Mouse (Mus musculus): ENCODE results near the gene Selp. TPM values are rescaled to one million over a fixed set of nuclear protein-coding genes. Genes with fewer than 3 reads are reported as not detected.

Selp gene
- total and polyA plus RNA-seq, 2 experiments from 2014 or later, result not detected

GRCm38 (mm10) chr1:164151387-164152088 is 36.5 kb downstream of the Selp start, which contains the start of gene F5:
TSS of gene F5 (plus strand) at chr1:164151838.
- no peak within 1 kb of the TSS for H3K4me3 ChIP-seq (ENCODE audit: low read depth, low read length)
- H3K27ac ChIP-seq (ENCODE audit: low read depth, low read length), result no peak within 1 kb of the TSS
- no peaks in the 10 kb centered on the region for H3K36me3 ChIP-seq (ENCODE audit: insufficient read depth, low read length)
- WGBS, result 14% methylated on average over 15 of the region's 16 CpGs
- no peak for TF ChIP-seq CTCF (IDR thresholded peaks at IDR 0.05)
- H3K9me3 ChIP-seq (ENCODE audit: low read length), result no peaks in the 10 kb centered on the region
- H3K4me2 ChIP-seq (ENCODE audit: low read depth, low read length, poor library complexity, severe bottlenecking), result no peak within 1 kb of the TSS
- no peak within 1 kb of the TSS for H3K9ac ChIP-seq (replicated peaks; ENCODE audit: low read length, poor library complexity, severe bottlenecking)
- ATAC-seq (ENCODE audit: low FRiP score), result no peak
- no peaks in the 10 kb centered on the region for H3K27me3 ChIP-seq (ENCODE audit: insufficient read depth, low read length)
- DNase-seq (ENCODE audit: low spot score), result no peak
- H3K4me1 ChIP-seq (ENCODE audit: insufficient read depth, low read length), result no peaks in the 10 kb centered on the region

- H3K4me3 ChIP-seq (ENCODE audit: low read depth, low read length), result no peak overlapping the region
- no peak overlapping the region for H3K27ac ChIP-seq (ENCODE audit: low read depth, low read length)
- no peaks in the 10 kb centered on the region for H3K9me3 ChIP-seq (ENCODE audit: low read length)
- DNase-seq (ENCODE audit: low spot score) (no peak), ATAC-seq (ENCODE audit: low FRiP score) (no peak)
- no peaks in the 10 kb centered on the region for H3K4me1 ChIP-seq (ENCODE audit: insufficient read depth, low read length)
- TF ChIP-seq CTCF (IDR thresholded peaks at IDR 0.05), result no peak
- no peak overlapping the region for H3K9ac ChIP-seq (replicated peaks; ENCODE audit: low read length, poor library complexity, severe bottlenecking)
- H3K36me3 ChIP-seq (ENCODE audit: insufficient read depth, low read length), result no peaks in the 10 kb centered on the region
- WGBS, result 91% methylated on average over 5 of the region's 5 CpGs
- no peaks in the 10 kb centered on the region for H3K27me3 ChIP-seq (ENCODE audit: insufficient read depth, low read length)
- no peak overlapping the region for H3K4me2 ChIP-seq (ENCODE audit: low read depth, low read length, poor library complexity, severe bottlenecking)
Measured at GRCm38 (mm10) chr1:164152836-164153235, 37.8 kb downstream of the Selp start.

DNA sequence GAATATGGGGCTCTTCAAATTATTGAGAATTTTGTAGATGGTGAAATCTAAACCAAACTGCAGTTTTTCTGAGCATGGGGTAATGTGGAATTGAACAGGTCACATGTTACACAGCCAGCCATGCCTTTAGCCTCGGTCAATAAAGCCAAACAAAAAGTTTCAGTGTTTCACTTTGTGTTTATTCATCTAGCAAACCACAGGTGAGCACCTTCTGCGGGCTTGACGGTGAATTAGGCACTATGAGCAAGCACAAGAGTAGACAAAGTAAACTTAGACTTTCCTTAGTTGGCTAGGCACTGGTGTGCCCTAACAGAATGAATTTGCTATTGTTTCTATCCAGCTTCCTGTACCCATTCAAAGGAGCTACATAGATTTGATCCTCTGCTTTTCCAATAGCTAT is 39.9 kb downstream of the Selp start:
- Histone ChIP-seq H3K27me3 (ENCODE audit: insufficient read depth, low read length) (no peaks in the 10 kb centered on the region), H3K9me3 (ENCODE audit: low read length) (no peaks in the 10 kb centered on the region), H3K9ac (replicated peaks; ENCODE audit: low read length, poor library complexity, severe bottlenecking) (no peak overlapping the region), H3K4me2 (ENCODE audit: low read depth, low read length, poor library complexity, severe bottlenecking) (no peak overlapping the region), H3K4me3 (ENCODE audit: low read depth, low read length) (no peak overlapping the region), H3K36me3 (ENCODE audit: insufficient read depth, low read length) (no peaks in the 10 kb centered on the region), H3K27ac (ENCODE audit: low read depth, low read length) (no peak overlapping the region), H3K4me1 (ENCODE audit: insufficient read depth, low read length) (no peaks in the 10 kb centered on the region)
- 87% methylated on average over 3 of the region's 3 CpGs for WGBS
- ATAC-seq (ENCODE audit: low FRiP score) (no peak), DNase-seq (ENCODE audit: low spot score) (no peak)
- TF ChIP-seq CTCF (IDR thresholded peaks at IDR 0.05), result no peak

- ATAC-seq (ENCODE audit: low FRiP score), result no peak
- DNase-seq (ENCODE audit: low spot score), result no peak
- 72% methylated on average over 4 of the region's 4 CpGs for WGBS
- Histone ChIP-seq H3K4me2 (ENCODE audit: low read depth, low read length, poor library complexity, severe bottlenecking) (no peak overlapping the region), H3K27ac (ENCODE audit: low read depth, low read length) (no peak overlapping the region), H3K4me3 (ENCODE audit: low read depth, low read length) (no peak overlapping the region), H3K4me1 (ENCODE audit: insufficient read depth, low read length) (no peaks in the 10 kb centered on the region), H3K9ac (replicated peaks; ENCODE audit: low read length, poor library complexity, severe bottlenecking) (no peak overlapping the region), H3K36me3 (ENCODE audit: insufficient read depth, low read length) (no peaks in the 10 kb centered on the region), H3K27me3 (ENCODE audit: insufficient read depth, low read length) (no peaks in the 10 kb centered on the region), H3K9me3 (ENCODE audit: low read length) (no peaks in the 10 kb centered on the region)
- no peak for TF ChIP-seq CTCF (IDR thresholded peaks at IDR 0.05)
Measured at GRCm38 (mm10) chr1:164158571-164158970, 43.5 kb downstream of the Selp start.

GRCm38 (mm10) chr1:164159781-164160180 is 44.7 kb downstream of the Selp start:
- H3K9ac ChIP-seq (replicated peaks; ENCODE audit: low read length, poor library complexity, severe bottlenecking), result no peak overlapping the region
- DNase-seq (ENCODE audit: low spot score) (no peak), ATAC-seq (ENCODE audit: low FRiP score) (no peak)
- no peak overlapping the region for H3K4me2 ChIP-seq (ENCODE audit: low read depth, low read length, poor library complexity, severe bottlenecking)
- H3K27ac ChIP-seq (ENCODE audit: low read depth, low read length), result no peak overlapping the region
- H3K9me3 ChIP-seq (ENCODE audit: low read length), result no peaks in the 10 kb centered on the region
- no peak for TF ChIP-seq CTCF (IDR thresholded peaks at IDR 0.05)
- WGBS, result 91% methylated on average over 2 of the region's 2 CpGs
- H3K4me1 ChIP-seq (ENCODE audit: insufficient read depth, low read length), result no peaks in the 10 kb centered on the region
- H3K36me3 ChIP-seq (ENCODE audit: insufficient read depth, low read length), result no peaks in the 10 kb centered on the region
- H3K27me3 ChIP-seq (ENCODE audit: insufficient read depth, low read length), result no peaks in the 10 kb centered on the region
- no peak overlapping the region for H3K4me3 ChIP-seq (ENCODE audit: low read depth, low read length)

- no peak overlapping the region for H3K27ac ChIP-seq (ENCODE audit: low read depth, low read length)
- H3K4me2 ChIP-seq (ENCODE audit: low read depth, low read length, poor library complexity, severe bottlenecking), result no peak overlapping the region
- H3K36me3 ChIP-seq (ENCODE audit: insufficient read depth, low read length), result no peaks in the 10 kb centered on the region
- H3K9ac ChIP-seq (replicated peaks; ENCODE audit: low read length, poor library complexity, severe bottlenecking), result no peak overlapping the region
- no peaks in the 10 kb centered on the region for H3K9me3 ChIP-seq (ENCODE audit: low read length)
- no peaks in the 10 kb centered on the region for H3K27me3 ChIP-seq (ENCODE audit: insufficient read depth, low read length)
- no peak overlapping the region for H3K4me3 ChIP-seq (ENCODE audit: low read depth, low read length)
- ATAC-seq (ENCODE audit: low FRiP score) (no peak), DNase-seq (ENCODE audit: low spot score) (no peak)
- 87% methylated on average over 5 of the region's 5 CpGs for WGBS
- TF ChIP-seq CTCF (IDR thresholded peaks at IDR 0.05), result no peak
- H3K4me1 ChIP-seq (ENCODE audit: insufficient read depth, low read length), result no peaks in the 10 kb centered on the region
Measured at GRCm38 (mm10) chr1:164162745-164163144, 47.7 kb downstream of the Selp start.

Measured in midbrain, postnatal 0 days (tissue).